Mouse (Mus musculus) heart, postnatal 25 days (tissue): Measurements from ENCODE around the gene Gm498. TPM values are rescaled to one million over a fixed set of nuclear protein-coding genes. Genes with fewer than 3 reads are reported as not detected.

ENCODE experiments used
- DNase-seq: peaks from one replicate; pipeline ENCODE4 v3.0.0; 2022; ENCODE audit warnings: low spot score
- intact Hi-C: fragments of 180-260 bp; cut with DNase I; formaldehyde crosslinking; loops from one replicate; pipeline ENCODE4 v1.15.1; 2025
- total RNA-seq, 2 experiments: library from RNA; stranded (reverse); gene quantifications; 2 replicates each; pipeline ENCODE4 v1.2.3; 2021

The Gm498 gene
- not detected for total RNA-seq

DNA sequence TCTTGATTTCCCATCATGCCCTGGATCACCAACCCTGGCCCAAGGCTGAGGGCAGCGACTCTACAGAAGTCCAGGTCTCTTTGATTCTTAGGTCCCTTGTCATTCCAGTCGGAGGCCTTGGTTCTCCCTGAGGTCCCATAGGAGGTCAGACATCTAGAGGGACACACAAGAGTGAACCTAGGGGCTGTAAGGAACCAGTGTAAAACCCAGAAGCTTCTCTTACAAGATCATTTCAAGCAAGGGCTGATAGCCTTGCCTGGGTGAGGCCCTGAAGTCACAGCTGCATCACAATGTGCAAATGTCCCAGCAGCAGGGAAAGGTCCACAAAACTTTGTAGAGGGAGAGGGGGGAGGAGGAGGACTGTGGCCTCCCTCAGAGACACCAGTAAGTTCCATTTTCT is at the start of gene Gm498:
Gene Gm498, plus strand, starts transcription at position 301 of the 400 bp plus-strand sequence.
- no peak for DNase-seq
- intact Hi-C loops, result no loop called here

DNA sequence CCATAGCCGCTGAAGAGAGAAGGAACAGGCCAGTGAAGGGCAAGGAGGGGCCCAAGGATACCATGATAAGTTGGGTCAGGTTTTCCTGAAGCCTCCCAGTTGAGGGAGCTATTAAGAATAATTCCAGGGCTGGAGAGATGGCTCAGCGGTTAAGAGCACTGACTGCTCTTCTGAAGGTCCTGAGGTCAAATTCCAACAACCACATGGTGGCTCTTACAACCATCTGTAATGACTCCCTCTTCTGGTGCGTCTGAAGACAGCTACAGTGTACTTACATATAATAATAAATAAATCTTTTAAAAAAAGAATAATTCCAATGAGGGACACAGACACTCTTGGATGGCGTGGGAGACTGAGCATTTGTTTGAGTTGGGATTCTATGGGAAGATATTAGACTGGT is 47.4 kb upstream of the Gm498 start:
- no peak for DNase-seq
- intact Hi-C loops, result no loop called here

DNA sequence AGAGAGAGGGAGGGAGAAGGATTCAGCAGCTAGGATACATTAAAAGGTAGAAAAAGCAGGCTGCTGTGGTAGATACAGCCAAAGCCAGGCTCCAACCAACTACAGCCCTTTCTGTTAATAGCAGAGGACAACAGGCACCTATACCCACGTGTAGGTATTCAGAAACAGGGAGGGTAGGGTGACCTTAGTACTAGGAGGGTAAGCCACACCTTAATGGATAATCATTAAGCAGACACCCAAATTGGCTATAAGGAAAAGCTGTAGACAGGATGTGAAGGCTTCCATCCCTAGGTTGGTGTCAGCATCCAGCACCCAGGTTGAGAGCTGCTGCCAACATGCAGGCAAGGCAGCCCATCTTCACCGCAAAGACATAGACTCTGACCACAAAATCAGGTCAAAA is 45.4 kb upstream of the Gm498 start:
- no peak for DNase-seq
- intact Hi-C loops, result loop anchor here (5.0 kb wide), 1 partner anchor 274 kb away; the partner anchor contains the start of gene Nap1l4

DNA sequence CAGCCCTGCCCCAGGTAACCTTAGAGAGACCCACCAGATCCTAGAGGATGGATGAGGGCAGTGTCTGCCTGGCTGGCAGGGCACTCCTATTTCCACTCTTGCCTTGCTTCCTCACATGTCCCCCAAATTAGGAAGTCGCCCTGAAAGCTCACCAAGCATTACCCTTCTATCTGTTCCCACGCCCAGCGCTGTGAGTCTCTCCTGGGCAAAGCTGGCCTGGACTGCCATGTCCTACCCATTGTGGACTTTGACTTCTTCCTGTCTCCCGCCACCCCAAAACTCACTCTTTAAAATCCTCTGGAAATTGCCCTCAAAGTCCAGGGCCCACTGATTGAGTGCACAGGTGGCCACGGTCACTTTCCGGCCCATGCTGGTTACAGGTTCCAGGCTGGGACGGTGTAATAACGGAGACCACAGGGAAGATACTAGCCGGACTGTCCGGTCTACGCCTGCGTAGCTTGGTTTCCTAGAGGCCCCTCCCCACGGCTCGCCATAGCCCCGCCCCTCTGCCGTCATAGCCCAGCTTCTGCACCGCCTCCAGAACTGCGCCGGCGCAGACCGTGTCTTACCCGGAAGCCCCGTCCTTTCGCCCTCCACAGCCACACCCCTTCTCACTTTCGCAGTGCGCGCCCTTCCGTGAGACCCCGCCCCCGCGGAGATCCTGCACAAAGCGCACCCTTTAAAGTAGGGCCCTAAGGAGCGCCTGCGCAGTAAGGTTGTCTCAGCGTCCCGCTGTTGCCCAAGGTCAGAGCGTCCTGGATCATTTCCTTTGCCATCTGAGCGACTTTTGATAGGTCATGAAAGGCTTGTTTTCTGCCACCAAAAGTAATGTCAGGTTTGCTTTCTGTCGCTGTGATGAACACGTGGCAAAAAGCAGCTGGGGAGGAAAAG is 44.0 kb upstream of the Gm498 start, which contains the start of the genes Nadsyn1 and Dhcr7:
Gene Nadsyn1, minus strand, starts transcription at position 475 of the 891 bp plus-strand sequence.
Gene Dhcr7, plus strand, starts transcription at position 771 of the 891 bp plus-strand sequence.
- intact Hi-C loops, result loop anchor here (5.0 kb wide), 1 partner anchor 275 kb away; the partner anchor contains the start of gene Nap1l4
- DNase-seq, result peak; percentile 98

DNA sequence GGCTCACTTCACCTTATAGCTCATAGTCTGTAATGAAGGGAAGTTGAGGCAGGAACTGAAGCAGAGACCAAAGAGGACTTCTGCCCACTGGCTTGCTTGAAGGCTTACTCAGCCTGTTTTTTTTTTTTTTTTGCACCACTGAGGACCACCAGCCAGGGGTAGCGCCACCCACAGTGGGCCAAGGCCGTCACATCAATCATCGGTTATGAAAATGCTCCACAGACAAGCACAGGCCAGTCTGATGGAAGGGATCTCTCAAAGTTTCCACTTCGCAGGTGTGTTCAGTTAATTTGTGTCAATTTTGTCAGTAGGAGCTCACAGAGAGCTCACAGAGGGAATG is 43.4 kb upstream of the Gm498 start:
- intact Hi-C loops, result loop anchor here (5.0 kb wide), 1 partner anchor 276 kb away; the partner anchor contains the start of gene Nap1l4
- no peak for DNase-seq

DNA sequence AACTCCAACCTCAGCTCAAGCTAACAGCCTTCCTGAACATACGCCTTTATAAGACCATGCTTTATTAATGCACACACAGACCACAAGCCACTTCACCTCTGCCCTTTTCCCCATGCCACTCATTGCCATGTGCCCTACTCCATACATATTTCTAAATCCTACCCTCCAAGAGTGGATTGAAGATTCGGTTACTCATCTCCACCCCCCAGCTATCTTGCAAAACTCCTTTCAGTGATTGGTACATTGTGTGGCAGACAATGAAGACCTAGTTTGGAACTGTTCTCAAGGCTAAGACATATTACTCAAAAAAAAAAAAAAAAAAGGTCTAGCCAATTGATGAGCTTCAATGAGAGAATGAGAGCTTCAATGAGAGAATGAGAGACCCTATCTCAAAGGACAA is 39.7 kb upstream of the Gm498 start:
- no peak for DNase-seq
- intact Hi-C loops, result no loop called here

DNA sequence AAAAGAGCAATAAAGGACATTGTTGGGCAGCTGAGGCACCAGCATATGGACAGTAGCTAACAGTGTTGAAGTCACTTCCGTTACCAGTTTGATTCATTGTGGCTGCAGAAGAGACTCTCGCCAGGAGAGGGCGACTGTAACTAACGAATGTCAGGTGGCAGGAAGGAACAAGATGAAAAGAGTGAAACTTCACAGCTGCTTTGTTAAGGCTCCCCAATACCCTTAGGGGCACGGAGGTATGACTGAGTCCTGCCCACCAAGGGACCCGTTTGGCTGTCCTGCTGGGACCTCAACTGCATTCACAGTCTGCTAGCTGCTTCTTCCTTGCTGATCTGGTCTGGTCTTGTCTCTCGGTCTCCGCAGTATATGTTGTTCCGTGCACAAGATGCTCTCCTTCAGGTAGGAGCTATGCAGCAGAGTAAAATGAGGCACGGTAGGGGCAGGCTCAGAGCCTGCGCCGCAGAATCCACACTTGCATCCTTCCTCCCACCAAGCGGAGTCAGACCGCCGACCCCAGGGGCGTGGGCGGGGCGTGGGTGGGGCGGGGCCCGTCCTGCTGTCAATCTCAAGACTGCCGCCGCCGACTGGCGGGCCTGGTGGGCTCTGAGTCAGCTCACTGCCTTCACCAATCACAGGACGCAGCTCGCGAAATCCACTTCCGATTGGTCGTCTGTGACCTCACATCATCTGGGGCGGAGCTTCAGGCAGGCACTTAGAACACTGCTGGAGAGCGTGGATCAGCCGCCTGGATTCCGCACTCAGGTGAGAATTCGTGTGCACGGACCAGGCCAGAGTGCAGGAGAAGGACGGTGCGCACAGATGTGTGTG is 36.9 kb upstream of the Gm498 start:
- intact Hi-C loops, result loop anchor here (1.0 to 10.0 kb wide), 2 partner anchors 78 to 245 kb away; no protein-coding TSS in a partner anchor
- peak; percentile 93 for DNase-seq

DNA sequence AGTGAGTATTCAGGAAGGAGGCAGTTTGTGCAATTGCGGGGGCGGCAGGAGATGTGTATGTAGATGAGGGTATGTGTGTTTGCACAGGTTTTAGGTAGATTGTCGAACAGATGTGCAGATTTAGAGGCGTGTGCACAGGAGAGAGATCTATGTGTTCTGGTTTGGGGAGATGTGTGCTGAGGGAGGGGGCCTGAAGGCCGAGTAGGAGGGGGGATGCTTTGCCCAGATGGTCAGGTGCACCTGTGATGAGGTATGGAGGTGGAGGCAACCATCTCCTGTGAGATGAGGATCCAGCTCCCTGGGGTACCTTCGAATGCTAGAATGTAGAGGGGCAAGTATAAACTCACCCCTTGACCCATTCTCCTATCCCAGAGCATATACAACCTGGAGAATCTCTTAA is 36.2 kb upstream of the Gm498 start:
- no peak for DNase-seq
- intact Hi-C loops, result loop anchor here (10.0 kb wide), 1 partner anchor 244 kb away; no protein-coding TSS in a partner anchor

DNA sequence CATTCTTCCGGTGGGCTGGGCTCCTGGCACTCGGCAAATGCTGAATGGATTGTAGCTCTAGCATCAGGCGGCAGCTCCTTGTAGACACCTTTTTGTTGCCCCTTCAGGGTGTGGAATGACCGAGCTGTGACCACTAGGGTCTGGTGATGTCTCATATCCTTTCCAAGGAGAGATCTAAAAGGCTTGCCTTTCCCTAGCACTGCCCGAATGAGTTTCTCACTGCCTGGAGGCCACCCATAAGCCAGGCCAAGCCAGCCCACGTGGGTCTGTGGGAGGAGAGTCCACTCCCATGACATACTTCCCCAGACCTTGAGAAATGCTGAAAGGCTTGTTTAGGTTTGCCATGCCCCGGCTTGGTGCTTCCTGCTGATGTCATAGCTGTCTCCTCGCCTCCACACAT is 34.4 kb upstream of the Gm498 start:
- DNase-seq, result no peak
- intact Hi-C loops, result loop anchor here (10.0 kb wide), 1 partner anchor 243 kb away; no protein-coding TSS in a partner anchor

DNA sequence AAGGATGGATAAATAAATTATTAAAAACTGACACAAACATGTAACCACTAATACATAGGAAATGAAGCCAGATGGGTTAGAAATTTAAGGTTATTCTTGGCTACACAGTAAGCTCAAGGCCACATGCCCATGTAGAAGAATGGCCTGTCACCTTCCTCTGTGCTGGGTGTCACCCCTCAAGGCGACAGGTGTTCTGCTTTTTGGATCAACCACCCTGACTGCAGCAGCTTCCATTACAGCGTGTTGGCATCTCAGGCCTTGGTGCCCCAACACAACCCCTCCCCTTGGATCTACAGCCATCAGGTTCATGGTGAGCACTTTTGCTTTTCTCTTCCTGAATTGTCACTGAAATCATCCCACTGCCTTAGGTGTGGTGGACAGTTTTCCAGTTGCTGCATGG is 34.0 kb upstream of the Gm498 start:
- intact Hi-C loops, result loop anchor here (10.0 kb wide), 1 partner anchor 242 kb away; no protein-coding TSS in a partner anchor

DNA sequence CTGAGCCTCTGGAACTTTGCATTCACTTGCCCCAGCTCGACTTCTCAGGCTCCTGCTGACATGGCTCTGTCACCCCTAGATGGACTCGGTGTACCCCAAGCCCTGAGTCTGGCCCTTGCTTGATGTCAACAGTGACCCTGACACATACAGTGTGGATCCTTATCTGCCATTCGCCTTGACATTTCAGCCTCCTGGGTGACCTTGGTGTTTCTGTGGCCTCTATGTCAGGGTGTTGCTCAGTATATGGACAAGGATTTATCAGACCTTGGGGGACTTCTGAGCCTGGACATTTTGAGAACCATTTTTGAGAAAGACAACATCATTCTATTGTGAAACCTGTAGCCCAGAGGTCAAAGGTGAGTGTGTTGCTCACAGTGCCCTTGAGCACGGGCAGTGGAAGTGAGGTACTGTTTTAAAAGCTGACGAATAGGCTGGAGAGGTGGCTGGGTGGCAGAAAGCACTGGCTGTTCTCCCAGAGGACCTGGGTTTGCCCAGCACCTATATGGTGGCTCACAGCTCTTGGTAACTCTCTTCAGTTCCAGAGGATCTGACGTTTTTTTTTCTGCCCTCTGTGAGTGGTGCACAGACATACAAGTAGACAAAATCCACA is 33.0 kb upstream of the Gm498 start:
- intact Hi-C loops, result loop anchor here (10.0 kb wide), 1 partner anchor 241 kb away; no protein-coding TSS in a partner anchor

More for the DNA sequence above, 34.0 kb upstream of the Gm498 start:
- DNase-seq, result no peak

DNA sequence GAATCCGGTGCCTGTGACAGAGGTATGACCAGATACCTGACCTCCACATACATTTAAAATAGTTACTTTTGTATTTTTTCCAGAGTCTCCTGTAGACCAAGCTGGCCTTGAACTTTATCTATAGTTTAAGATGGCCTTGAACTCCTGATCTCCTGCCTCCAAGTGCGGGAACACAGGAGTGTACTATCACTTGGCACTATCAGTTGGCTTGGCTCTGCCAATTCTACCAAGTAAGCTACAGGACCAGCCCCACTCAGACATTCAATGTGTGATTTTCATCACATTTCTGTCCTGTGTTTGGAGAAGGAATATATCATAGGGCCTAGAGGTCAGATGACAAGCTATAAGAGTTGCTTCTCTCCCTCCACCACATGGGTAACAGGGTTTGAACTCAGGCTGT is 32.3 kb upstream of the Gm498 start:
- intact Hi-C loops, result loop anchor here (10.0 kb wide), 1 partner anchor 240 kb away; no protein-coding TSS in a partner anchor
- no peak for DNase-seq

More for the DNA sequence above, 33.0 kb upstream of the Gm498 start:
- no peak for DNase-seq

DNA sequence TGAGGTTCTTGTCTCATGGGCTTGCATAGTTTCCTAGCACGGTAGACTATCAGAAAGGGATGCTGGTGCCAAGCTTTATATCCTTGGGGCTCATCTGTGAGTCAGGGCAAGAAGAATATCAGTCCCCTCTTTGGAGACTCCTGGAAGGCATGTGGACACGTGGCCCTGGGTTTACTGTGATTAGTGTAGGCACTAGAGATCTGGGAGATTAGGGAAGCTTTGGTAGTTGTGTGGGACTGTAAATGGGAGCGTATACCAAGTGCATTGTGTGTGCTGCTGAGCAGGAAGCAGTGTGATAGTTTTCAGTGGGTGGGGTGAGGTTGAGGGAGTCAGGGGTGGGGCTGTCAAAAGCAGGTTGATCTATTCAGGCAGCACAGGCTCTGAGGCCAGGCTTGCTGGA is 31.7 kb upstream of the Gm498 start:
- intact Hi-C loops, result loop anchor here (10.0 kb wide), 1 partner anchor 240 kb away; no protein-coding TSS in a partner anchor
- no peak for DNase-seq

DNA sequence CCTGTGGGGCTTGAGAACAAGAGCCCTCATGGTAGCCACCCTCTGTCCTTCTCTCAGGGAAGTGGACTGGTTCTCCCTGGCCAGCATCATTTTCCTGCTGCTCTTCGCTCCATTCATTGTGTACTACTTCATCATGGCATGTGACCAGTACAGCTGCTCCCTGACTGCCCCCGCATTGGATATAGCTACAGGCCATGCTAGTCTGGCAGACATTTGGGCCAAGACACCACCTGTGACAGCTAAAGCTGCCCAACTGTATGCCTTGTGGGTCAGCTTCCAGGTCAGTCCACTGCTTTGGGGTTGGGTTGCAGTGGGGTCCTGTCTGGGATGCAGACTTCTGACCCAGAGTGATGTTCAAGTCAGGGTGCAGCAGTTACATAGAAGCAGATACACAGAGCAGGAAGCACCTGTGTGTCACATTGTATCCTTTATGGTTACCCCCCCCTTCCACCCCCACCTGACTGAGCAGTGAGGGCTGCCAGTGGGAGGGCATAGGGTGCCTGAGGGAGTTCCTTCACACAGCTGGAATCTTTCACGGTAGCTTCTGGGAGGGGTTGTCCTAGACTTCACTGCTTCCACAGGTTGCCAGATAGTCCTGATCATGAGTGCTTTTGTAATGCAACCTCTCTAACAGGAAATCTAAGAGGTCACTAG is 28.8 kb upstream of the Gm498 start:
- intact Hi-C loops, result loop anchor here (10.0 kb wide), 1 partner anchor 237 kb away; no protein-coding TSS in a partner anchor
- no peak for DNase-seq

DNA sequence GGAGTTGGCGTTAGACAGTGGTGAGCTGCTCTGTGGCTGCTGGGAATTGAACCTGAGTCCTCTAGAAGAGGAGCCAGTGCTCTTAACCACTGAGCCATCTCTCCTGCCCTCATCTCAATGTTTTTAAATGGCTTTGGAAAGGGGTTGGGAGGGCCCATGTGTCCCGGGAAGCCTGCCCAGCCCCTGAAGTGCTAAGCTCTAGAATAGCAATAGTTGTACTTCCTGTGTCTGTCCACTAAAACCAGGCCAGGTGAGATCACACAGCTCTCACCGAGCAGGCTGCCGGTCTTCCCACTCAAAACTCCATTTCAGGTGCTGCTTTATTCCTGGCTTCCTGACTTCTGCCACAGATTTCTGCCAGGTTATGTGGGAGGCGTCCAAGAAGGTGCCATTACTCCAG is 26.5 kb upstream of the Gm498 start:
- no peak for DNase-seq
- intact Hi-C loops, result no loop called here

DNA sequence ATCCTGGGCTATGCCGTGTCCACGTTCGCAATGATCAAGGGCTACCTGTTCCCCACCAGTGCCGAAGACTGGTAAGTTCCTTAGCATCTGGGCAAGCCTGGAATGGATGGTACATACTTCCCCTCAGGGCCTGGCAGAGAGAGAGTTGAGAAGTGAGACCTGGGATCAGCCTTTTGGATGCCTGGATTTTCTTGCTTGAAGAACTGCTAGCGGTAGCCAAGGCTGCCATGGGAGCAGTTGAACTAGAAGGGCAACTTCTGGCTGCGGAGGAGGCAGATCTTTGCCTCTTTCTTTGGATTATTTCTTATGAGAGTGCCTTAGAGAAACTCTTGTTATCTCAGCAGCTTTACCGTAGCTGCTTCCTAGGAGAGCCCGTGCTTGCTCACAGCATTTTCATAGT is 25.3 kb upstream of the Gm498 start:
- intact Hi-C loops, result no loop called here
- no peak for DNase-seq

DNA sequence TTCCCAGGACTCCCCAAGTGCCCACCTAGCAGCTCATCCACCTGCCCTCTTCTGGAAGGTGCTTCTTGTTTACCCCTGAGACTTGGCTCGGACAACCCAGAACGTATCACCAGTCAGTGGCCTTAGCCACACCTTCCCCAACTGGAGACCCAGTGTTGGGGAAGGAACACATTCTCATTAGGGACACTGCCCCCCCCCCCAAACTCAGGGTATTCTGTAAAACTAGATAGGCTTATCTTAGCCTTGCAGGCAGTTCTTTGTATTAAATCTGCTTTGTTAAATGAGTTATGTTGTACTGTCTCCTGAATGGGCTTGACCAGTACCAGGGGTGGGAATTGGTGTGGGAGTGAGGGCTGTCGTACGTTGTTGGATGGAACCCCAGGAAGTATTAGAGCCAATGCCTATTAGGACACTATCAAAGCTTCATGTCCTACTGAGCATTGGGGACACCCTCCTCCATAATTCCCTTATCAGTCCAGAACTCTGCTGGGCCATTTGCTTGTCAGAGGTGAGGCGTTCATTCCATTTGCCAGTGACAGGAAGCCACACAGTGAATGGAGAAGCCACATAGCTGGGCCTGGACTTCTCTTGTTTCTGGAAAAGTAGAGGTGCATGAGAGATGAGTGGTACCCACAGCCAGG is 18.4 kb upstream of the Gm498 start:
- intact Hi-C loops, result no loop called here
- no peak for DNase-seq

DNA sequence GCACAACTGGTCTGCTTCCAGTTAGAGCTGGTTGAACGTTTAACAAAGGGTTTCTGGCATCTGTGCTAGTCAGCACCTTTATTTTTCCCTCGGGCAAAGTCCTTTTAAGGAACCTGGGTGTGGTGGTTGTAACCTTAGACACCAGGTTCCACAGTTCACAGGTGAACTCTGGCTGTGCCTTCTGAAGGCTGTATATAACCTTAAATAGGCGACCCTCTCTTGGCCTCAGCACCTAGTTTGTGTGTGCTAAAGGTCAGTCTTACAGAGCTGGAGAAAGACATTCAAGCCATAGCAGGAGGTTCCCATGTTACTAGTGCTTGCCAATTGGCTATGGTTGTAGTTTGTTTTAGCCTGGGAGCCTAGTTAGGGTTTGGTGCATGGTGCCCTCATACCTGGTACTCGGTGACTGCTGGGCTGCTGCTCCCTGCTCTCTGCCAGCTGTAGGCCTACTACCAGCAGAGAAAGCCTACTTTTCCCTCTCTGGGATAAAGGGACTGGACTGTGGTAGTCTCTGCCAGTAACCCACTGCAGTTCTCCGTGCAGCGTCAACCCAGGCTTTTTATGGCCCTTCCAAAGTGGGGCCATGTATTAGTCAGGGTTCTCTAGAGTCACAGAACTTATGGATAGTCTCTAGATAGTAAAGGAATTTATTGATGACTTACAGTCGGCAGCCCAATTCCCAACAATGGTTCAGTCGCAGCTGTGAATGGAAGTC is 17.7 kb upstream of the Gm498 start:
- DNase-seq, result no peak
- intact Hi-C loops, result no loop called here
